Mouse (Mus musculus) layer of hippocampus, postnatal 25 days (tissue): ENCODE data around the gene Strn3. TPM values are rescaled to one million over a fixed set of nuclear protein-coding genes. Genes with fewer than 3 reads are reported as not detected.

Experiments
- DNase-seq, 2 experiments: peaks; one replicate each; pipeline ENCODE4 v3.0.0; 2022; ENCODE audit warnings: mixed read lengths in 2 of 2, low spot score in 1 of 2; ENCODE audit errors: extremely low spot score in 1 of 2
- total RNA-seq, 2 experiments: library from RNA; stranded (reverse); gene quantifications; 2 replicates each; pipeline ENCODE4 v1.2.3; 2021

Gene Strn3
- total RNA-seq: 10 to 100 TPM; 80.1 to 83.7 TPM

DNA sequence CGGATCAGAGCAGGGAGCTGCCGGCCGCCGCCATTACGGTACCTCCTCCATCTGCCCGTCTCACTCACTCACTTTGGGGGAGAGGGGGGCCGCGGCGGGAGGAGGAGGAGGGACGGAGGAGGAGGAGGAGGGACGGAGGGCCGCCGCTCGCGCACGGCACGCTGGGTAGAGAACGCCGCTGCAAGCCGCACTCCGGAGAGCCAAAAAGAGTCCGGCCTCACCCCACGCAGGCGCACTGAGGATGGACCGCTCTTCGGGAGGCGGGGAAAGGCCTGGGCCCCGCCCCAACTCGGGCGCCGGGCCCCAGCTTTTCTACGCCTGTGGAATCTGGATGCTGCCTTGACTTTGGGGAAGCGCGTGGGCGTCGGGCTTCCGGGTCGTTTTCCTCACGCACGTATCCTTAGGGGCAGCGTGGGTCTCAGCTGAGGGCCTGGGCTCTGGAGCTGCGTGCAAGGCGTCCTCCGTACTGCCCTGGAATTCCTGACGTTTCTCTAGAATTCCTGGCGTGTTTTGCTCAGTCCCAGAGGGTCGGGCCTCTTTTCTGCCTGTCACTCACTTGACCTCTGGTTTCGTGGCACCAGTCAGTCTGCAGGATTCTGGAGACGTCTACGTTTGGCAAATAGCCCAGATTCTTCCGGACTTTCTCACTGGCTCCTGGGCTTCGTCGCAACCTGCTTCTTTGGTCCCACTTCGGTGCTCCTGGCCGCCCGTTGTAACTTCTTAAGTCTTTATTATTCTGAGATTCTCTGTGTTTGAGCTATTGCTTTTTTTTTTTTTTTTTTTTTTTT is at the start of gene Strn3:
TSS of gene Strn3 (minus strand) at position 53 of the 788 bp plus-strand sequence.
- peak; percentile 83 to 92 for DNase-seq

GRCm38 (mm10) chr12:51736807-51737206 is 45.1 kb upstream of the Strn3 start:
- DNase-seq: no peak

- no peak for DNase-seq
These were observed 44.7 kb upstream of the Strn3 start for GRCm38 (mm10) chr12:51736381-51736780.

- no peak for DNase-seq
These were observed 44.2 kb upstream of the Strn3 start for GRCm38 (mm10) chr12:51735840-51736271.

GRCm38 (mm10) chr12:51734605-51735211 is 43.0 kb upstream of the Strn3 start:
- no peak for DNase-seq

- DNase-seq: no peak
These were observed 38.1 kb upstream of the Strn3 start for GRCm38 (mm10) chr12:51729827-51730226.

DNA sequence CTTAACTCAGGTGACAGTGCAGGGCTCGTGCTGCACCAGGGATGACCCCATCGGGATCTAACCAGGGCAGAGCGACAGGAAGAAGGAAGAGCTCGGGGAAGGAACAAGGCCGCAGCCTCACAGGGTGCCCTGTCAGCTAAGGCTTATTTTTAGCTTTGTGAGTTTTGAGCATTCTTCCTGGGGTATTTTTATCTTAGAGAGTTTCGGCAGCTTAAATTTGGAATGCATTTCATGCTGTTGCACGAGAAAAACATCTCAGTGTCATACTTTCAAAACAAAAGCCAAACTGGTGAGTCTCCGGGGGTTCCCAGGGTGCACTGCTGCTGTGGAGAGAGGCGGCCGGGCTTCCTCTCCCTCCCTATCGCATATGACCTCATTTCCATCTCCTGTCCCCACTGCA is 37.4 kb upstream of the Strn3 start:
- DNase-seq: no peak

DNA sequence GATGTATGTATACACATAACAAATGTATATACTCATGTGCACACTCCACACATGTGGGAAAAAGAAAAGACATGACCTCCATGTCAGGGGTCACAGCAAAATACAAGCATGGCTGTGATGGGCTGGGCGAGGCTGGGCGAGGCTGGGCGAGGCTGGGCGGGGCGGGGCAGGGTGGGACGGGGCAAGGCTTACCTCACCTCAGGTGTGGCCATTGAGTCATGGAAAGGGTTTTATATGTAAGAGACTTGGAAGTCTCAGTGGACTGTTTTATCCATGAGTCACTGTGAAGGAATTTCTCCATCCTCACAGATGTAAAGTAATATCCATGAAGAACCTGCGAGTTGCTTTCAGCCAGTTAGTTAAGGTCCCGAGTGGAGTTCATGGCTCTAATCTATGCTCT is 30.1 kb upstream of the Strn3 start:
- DNase-seq: no peak

DNA sequence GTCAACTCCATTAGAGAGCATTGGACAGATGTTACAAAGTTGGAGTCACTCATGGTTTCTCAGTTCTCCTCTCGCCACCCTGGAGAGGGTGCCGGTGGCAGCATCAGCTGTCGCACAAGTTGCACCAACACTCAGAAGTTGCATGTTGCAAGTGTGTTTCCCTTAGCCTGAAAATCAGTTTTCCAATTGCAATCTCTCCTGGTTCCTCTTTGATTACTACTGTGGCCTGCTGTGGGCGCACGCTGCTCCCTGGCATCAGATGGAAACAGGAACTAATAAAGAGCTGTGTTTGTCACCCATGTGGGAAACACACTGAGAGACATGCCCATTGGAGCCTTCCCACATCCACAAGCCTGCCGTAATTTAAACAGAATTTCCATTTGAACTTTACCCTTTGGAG is 26.9 kb upstream of the Strn3 start:
- no peak for DNase-seq

- DNase-seq: no peak
These were observed 21.0 kb upstream of the Strn3 start for GRCm38 (mm10) chr12:51712685-51713084.

- no peak for DNase-seq
These were observed 18.5 kb upstream of the Strn3 start for GRCm38 (mm10) chr12:51710154-51710553.

DNA sequence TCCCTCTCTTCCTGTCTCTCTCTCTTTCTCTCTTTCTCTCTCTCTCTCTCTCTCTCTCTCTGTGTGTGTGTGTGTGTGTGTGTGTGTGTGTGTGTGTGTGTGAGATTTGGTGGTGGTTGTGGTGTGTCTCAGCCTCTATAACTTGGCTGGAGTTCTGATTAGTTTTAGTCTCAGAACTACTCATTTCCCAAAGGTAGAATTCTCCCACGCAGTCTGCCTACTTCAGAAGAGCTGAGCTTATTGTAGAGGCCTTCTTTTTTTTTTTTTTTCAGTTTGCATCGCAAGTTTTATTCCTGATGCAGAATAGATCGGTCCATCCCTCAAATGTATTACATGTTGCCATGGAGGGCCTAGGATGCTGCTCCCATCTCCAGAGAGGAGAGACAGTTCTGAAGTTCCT is 18.0 kb upstream of the Strn3 start:
- no peak for DNase-seq

- DNase-seq: peak; percentile 35 to 59
These were observed 17.4 kb upstream of the Strn3 start for GRCm38 (mm10) chr12:51708941-51709686.

- no peak for DNase-seq
These were observed 15.1 kb upstream of the Strn3 start for GRCm38 (mm10) chr12:51706673-51707235.

GRCm38 (mm10) chr12:51705778-51706177 is 14.1 kb upstream of the Strn3 start:
- DNase-seq: no peak

DNA sequence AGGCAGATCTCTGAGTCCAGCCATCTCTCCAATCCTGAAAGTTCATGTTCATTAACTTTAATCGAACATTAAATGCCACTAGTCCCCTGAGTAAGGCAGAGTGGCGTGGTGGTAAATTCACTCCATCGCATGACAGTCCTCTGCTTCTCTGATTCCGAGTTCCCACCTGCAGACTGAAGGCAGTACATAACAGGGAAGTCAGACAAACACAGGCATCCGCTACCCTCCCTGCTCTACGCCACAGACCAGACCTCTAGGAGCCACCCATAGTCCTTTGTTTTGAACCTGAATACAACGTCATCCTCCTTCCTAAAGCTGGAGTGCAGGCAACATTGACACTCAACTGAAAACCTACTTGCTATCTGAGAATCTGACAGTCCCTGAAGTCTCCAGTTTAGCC is 12.9 kb upstream of the Strn3 start:
- DNase-seq: no peak

DNA sequence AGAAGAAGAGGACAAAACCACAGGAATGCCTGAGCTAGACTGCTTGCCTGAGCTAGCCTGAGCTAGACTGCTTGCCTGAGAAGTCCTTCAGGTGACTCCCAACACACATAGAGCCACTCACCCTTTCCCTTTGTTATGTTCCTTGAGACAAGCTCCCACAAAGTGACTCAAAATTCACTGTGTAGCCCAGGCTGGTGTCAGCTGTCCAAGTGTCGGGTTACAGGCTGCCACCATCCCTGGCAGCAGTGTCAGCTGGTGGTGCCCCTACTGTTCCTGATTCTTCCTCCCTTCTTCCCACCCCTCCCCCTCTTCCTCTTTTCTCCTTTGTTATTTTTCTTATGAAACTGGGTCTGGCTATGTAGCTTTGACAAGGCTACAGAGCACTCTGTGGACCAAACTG is 12.2 kb upstream of the Strn3 start:
- DNase-seq: no peak

DNA sequence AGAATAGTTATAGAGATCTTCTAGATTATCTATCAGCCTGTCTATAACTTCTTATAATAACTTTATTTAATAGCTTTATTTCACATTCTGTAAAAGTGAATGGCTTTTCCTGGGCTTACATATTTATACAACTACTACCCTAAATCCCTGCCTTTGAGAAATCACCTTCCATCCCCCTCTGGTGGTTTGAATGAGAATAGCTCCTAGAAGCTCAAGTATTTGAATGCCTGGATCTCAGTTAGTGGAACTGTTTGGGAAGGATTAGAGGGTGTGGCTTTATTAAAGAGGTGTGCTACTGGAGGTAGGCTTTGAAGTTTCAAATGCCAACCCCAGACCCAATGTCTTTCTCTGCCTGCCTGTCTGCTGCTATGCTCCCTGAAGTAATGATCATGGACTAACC is 10.0 kb upstream of the Strn3 start:
- DNase-seq: no peak

DNA sequence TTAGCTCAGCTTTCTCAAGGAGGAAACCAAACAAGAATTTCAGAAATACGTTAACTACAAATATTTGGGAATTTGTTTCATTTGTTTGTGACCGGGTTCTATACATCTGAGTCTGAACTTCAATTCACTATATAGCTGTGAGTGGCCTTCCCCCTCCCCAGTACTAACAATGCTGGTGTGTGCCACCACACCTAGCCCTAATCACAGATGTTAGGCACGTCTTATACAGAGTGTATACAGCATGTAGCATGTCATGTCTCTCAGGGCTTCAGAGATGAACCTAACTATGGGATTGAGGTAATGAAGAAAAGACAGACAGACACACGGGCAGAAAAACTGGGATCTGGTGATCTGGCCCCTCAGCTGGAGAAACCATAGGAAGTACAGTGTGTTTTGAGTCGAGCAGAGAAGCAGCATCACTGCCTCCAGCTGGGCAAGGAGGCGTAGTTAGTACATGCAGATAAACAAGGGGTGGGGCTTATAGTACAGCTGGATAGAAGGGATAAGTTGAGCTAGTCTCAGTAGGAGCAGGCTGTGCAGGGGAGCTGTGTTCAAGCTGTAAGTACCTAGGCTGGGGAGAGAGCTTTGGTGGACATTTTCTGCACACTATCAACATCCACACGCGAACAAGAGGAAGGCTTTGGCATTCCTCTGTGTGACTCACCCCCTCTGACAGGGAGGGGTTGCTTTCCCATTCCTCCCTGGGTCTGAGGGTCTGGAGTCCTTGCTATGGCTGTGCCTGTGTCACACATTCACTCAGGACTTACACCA is 8.1 kb upstream of the Strn3 start:
- DNase-seq: no peak

GRCm38 (mm10) chr12:51696157-51696556 is 4.5 kb upstream of the Strn3 start:
- DNase-seq: no peak
